Mouse (Mus musculus): ENCODE measurements around the gene Mlkl. TPM values are rescaled to one million over a fixed set of nuclear protein-coding genes. Genes with fewer than 3 reads are reported as not detected.

Mlkl gene
- polyA plus RNA-seq, 1 experiment from 2014 or later, result 0.21 TPM

DNA sequence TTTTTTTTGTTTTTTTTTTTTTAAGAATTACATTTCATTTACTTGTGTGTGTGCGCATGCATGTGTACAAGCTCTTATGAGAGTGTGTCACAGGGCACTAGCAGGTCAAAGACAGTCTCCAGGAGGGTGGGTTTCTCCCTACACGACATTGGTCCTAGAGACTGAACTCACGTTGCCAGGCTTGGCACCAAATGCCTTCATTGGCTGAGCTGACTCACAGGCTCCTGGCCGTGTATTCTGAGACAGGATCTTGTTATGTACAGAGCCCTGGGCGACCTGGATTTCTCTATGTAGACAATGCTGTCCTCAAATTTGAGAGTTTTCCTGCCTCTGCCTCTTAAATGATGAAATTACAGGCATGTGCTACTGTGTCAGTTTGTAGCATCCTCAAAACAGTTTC lies 22.0 kb upstream of the Mlkl start:
- Histone ChIP-seq H3K27me3 (ENCODE audit: control insufficient read depth, insufficient read depth, low read depth, low read length) (no peaks in the 10 kb centered on the region), H3K9ac (ENCODE audit: low read depth, low read length) (no peak overlapping the region), H3K4me1 (ENCODE audit: control insufficient read depth, insufficient read depth, low read length) (no peaks in the 10 kb centered on the region), H3K4me2 (ENCODE audit: low read length) (no peak overlapping the region), H3K36me3 (ENCODE audit: control insufficient read depth, insufficient read depth, low read length) (no peaks in the 10 kb centered on the region), H3K9me3 (replicated peaks; ENCODE audit: control insufficient read depth, low read length, poor library complexity, severe bottlenecking) (no peaks in the 10 kb centered on the region), H3K27ac (ENCODE audit: low read length) (no peak overlapping the region), H3K4me3 (ENCODE audit: low read depth, low read length) (no peak overlapping the region)
- 75% methylated on average over 5 of the region's 5 CpGs for WGBS
- ATAC-seq, result no peak

GRCm38 (mm10) chr8:111358905-111359304 lies 20.9 kb upstream of the Mlkl start:
- H3K4me1 ChIP-seq (ENCODE audit: control insufficient read depth, insufficient read depth, low read length), result no peaks in the 10 kb centered on the region
- no peak overlapping the region for H3K4me2 ChIP-seq (ENCODE audit: low read length)
- H3K9ac ChIP-seq (ENCODE audit: low read depth, low read length), result no peak overlapping the region
- no peak overlapping the region for H3K4me3 ChIP-seq (ENCODE audit: low read depth, low read length)
- ATAC-seq, result no peak
- no peak overlapping the region for H3K27ac ChIP-seq (ENCODE audit: low read length)
- WGBS, result 57% methylated on average over 1 of the region's 1 CpGs
- no peaks in the 10 kb centered on the region for H3K36me3 ChIP-seq (ENCODE audit: control insufficient read depth, insufficient read depth, low read length)
- no peaks in the 10 kb centered on the region for H3K27me3 ChIP-seq (ENCODE audit: control insufficient read depth, insufficient read depth, low read depth, low read length)
- H3K9me3 ChIP-seq (replicated peaks; ENCODE audit: control insufficient read depth, low read length, poor library complexity, severe bottlenecking), result no peaks in the 10 kb centered on the region

- ATAC-seq, result no peak
Measured at GRCm38 (mm10) chr8:111357433-111357832, 19.5 kb upstream of the Mlkl start.

DNA sequence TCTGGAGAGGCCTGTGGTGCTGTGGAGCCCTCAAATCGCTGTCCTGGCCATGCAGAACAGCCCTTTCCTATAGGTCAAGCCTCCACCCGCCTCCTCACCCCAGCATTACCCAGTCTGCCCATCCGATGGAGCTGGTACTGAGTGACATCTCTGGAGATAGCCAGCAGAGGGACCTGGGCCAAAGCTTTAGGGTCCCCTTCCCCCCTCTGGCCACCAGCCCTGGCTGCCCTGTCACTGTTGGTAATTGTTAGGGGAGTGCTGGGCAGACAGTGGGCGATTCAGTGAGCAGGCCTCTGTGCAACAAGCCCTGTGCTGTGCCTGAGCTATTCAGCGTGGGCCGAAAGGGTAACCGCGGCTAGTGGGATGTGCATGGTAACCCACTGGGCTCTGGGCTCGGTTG lies 15.5 kb upstream of the Mlkl start:
- Histone ChIP-seq H3K9me3 (replicated peaks; ENCODE audit: control insufficient read depth, low read length, poor library complexity, severe bottlenecking) (no peaks in the 10 kb centered on the region), H3K4me1 (ENCODE audit: control insufficient read depth, insufficient read depth, low read length) (no peaks in the 10 kb centered on the region), H3K36me3 (ENCODE audit: control insufficient read depth, insufficient read depth, low read length) (no peaks in the 10 kb centered on the region), H3K27me3 (ENCODE audit: control insufficient read depth, insufficient read depth, low read depth, low read length) (no peaks in the 10 kb centered on the region), H3K27ac (ENCODE audit: low read length) (no peak overlapping the region), H3K4me2 (ENCODE audit: low read length) (no peak overlapping the region), H3K4me3 (ENCODE audit: low read depth, low read length) (no peak overlapping the region), H3K9ac (ENCODE audit: low read depth, low read length) (no peak overlapping the region)
- no peak for ATAC-seq
- 85% methylated on average over 9 of the region's 9 CpGs for WGBS

More at GRCm38 (mm10) chr8:111357433-111357832, 19.5 kb upstream of the Mlkl start:
- Histone ChIP-seq H3K4me2 (ENCODE audit: low read length) (no peak overlapping the region), H3K36me3 (ENCODE audit: control insufficient read depth, insufficient read depth, low read length) (no peaks in the 10 kb centered on the region), H3K9me3 (replicated peaks; ENCODE audit: control insufficient read depth, low read length, poor library complexity, severe bottlenecking) (no peaks in the 10 kb centered on the region), H3K27ac (ENCODE audit: low read length) (no peak overlapping the region), H3K27me3 (ENCODE audit: control insufficient read depth, insufficient read depth, low read depth, low read length) (no peaks in the 10 kb centered on the region), H3K9ac (ENCODE audit: low read depth, low read length) (no peak overlapping the region), H3K4me1 (ENCODE audit: control insufficient read depth, insufficient read depth, low read length) (no peaks in the 10 kb centered on the region), H3K4me3 (ENCODE audit: low read depth, low read length) (no peak overlapping the region)
- 70% methylated on average over 4 of the region's 4 CpGs for WGBS

DNA sequence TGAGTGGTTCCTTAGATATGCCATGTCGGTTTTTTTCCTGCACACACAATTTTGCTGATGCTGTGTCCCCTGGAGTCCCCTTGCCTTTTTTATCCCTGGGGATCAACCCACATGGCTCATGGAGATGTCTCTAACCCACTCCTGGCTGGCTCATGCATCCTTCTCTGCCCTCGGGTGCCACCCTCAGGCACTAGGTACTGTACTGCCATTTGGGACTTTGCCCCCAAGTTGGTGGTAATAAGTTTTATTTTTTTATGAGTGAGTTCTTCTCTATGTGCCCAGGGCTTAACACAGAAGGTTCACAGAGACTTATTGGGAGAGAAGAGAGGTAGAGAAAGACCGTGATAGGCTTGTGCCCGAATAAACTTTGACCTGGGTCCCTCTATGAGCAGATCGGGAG lies 14.3 kb upstream of the Mlkl start:
- no peak for ATAC-seq
- Histone ChIP-seq H3K27me3 (ENCODE audit: control insufficient read depth, insufficient read depth, low read depth, low read length) (no peaks in the 10 kb centered on the region), H3K4me1 (ENCODE audit: control insufficient read depth, insufficient read depth, low read length) (no peaks in the 10 kb centered on the region), H3K9me3 (replicated peaks; ENCODE audit: control insufficient read depth, low read length, poor library complexity, severe bottlenecking) (no peaks in the 10 kb centered on the region), H3K9ac (ENCODE audit: low read depth, low read length) (no peak overlapping the region), H3K4me2 (ENCODE audit: low read length) (no peak overlapping the region), H3K36me3 (ENCODE audit: control insufficient read depth, insufficient read depth, low read length) (no peaks in the 10 kb centered on the region), H3K4me3 (ENCODE audit: low read depth, low read length) (no peak overlapping the region), H3K27ac (ENCODE audit: low read length) (no peak overlapping the region)
- 90% methylated on average over 5 of the region's 5 CpGs for WGBS

DNA sequence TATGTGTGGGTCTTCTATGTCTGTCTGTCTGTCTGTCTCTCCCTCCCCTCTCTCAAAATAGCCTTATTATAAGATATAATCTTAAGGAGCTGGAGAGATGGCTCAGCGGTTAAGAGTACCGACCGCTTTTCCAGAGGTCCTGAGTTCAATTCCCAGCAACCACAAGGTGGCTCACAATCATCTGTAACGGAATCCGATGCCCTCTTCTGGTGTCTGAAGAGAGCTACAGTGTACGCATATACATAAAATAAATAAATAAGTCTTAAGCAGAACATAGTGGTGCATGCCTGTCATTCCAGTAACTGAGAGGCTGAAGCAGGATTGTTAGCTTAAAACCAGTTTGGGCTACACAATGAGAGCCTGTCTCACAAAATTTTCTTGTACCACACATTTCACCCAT lies 12.6 kb upstream of the Mlkl start:
- Histone ChIP-seq H3K4me2 (ENCODE audit: low read length) (no peak overlapping the region), H3K36me3 (ENCODE audit: control insufficient read depth, insufficient read depth, low read length) (no peaks in the 10 kb centered on the region), H3K4me1 (ENCODE audit: control insufficient read depth, insufficient read depth, low read length) (no peaks in the 10 kb centered on the region), H3K27ac (ENCODE audit: low read length) (no peak overlapping the region), H3K9ac (ENCODE audit: low read depth, low read length) (no peak overlapping the region), H3K9me3 (replicated peaks; ENCODE audit: control insufficient read depth, low read length, poor library complexity, severe bottlenecking) (no peaks in the 10 kb centered on the region), H3K4me3 (ENCODE audit: low read depth, low read length) (no peak overlapping the region), H3K27me3 (ENCODE audit: control insufficient read depth, insufficient read depth, low read depth, low read length) (no peaks in the 10 kb centered on the region)
- WGBS, result 84% methylated on average over 6 of the region's 6 CpGs
- no peak for ATAC-seq

- peaks cover 3% of the 10 kb centered on the region for H3K27me3 ChIP-seq (ENCODE audit: control insufficient read depth, insufficient read depth, low read depth, low read length)
- no peak overlapping the region for H3K9ac ChIP-seq (ENCODE audit: low read depth, low read length)
- no peaks in the 10 kb centered on the region for H3K9me3 ChIP-seq (replicated peaks; ENCODE audit: control insufficient read depth, low read length, poor library complexity, severe bottlenecking)
- H3K36me3 ChIP-seq (ENCODE audit: control insufficient read depth, insufficient read depth, low read length), result no peaks in the 10 kb centered on the region
- no peaks in the 10 kb centered on the region; the same call in 1 of the 2 replicates for H3K4me1 ChIP-seq (ENCODE audit: control insufficient read depth, insufficient read depth, low read length)
- ATAC-seq, result no peak
- H3K4me3 ChIP-seq (ENCODE audit: low read depth, low read length), result no peak overlapping the region
- 16% methylated on average over 5 of the region's 5 CpGs for WGBS
- no peak overlapping the region for H3K4me2 ChIP-seq (ENCODE audit: low read length)
- no peak overlapping the region for H3K27ac ChIP-seq (ENCODE audit: low read length)
Measured at GRCm38 (mm10) chr8:111343225-111343624, 5.2 kb upstream of the Mlkl start.

GRCm38 (mm10) chr8:111340186-111340585 lies 2.2 kb upstream of the Mlkl start:
- ATAC-seq, result no peak
- 76% methylated on average over 3 of the region's 3 CpGs for WGBS
- Histone ChIP-seq H3K4me2 (ENCODE audit: low read length) (no peak overlapping the region), H3K27me3 (ENCODE audit: control insufficient read depth, insufficient read depth, low read depth, low read length) (peaks cover 5% of the 10 kb centered on the region), H3K36me3 (ENCODE audit: control insufficient read depth, insufficient read depth, low read length) (no peaks in the 10 kb centered on the region), H3K9me3 (replicated peaks; ENCODE audit: control insufficient read depth, low read length, poor library complexity, severe bottlenecking) (no peaks in the 10 kb centered on the region), H3K4me1 (ENCODE audit: control insufficient read depth, insufficient read depth, low read length) (peaks cover 9% of the 10 kb centered on the region), H3K4me3 (ENCODE audit: low read depth, low read length) (no peak overlapping the region), H3K27ac (ENCODE audit: low read length) (no peak overlapping the region), H3K9ac (ENCODE audit: low read depth, low read length) (no peak overlapping the region)

DNA sequence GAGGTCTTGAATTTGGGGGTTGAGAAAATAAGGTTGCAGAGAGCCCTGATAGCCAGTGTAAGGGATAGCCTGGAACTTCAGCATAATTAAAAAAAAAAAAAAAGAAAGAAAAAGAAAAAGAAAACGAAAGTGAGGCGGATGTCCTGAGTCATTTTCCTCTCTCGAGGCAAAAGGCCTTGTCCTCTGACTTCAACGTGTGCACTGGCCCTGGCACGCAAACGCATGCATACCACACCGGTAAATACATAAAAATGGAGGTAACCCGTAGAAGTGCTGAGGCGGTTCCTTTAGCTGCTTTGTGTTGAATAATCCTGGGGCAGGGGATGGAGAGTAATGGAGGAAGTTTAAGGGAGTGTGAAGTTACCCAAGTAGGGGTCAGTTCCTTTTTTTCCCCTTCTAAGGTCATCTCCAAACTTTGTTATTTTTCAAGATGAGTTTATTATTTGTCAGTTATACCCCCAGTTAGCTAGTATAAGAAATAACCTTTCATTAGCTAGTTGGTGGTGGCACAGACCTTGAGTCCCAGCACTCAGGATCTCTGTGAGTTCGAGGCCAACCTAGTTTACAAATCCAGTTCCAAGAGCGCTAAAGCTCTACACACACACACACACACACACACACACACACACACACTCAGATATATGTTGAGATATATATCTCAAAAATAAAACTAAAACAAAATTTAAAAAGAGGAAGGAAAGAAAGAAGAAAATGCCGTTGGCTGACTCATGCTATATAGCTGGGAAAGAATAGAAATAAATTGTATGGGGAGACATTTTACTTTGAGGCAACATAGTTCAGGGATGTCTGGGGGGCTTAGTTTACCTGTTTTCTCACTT lies 612 bp upstream of the Mlkl start:
- Histone ChIP-seq H3K4me3 (ENCODE audit: low read depth, low read length) (peak overlapping the region; percentile 39), H3K9ac (ENCODE audit: low read depth, low read length) (peak overlapping the region; percentile 45; the same call in 1 of the 2 replicates)
- 47% methylated on average over 12 of the region's 12 CpGs for WGBS

More for the DNA sequence above, 612 bp upstream of the Mlkl start:
- no peak overlapping the region for H3K27ac ChIP-seq (ENCODE audit: low read length)
- peaks cover 9% of the 10 kb centered on the region for H3K4me1 ChIP-seq (ENCODE audit: control insufficient read depth, insufficient read depth, low read length)
- peak overlapping the region; percentile 69 for H3K4me2 ChIP-seq (ENCODE audit: low read length)
- no peaks in the 10 kb centered on the region for H3K36me3 ChIP-seq (ENCODE audit: control insufficient read depth, insufficient read depth, low read length)
- H3K9me3 ChIP-seq (replicated peaks; ENCODE audit: control insufficient read depth, low read length, poor library complexity, severe bottlenecking), result no peaks in the 10 kb centered on the region
- peaks cover 5% of the 10 kb centered on the region for H3K27me3 ChIP-seq (ENCODE audit: control insufficient read depth, insufficient read depth, low read depth, low read length)
- ATAC-seq, result no peak

All from midbrain, embryonic 16.5 days (tissue).